Mouse (Mus musculus) liver, adult (tissue): ENCODE measurements around the gene Rdh8.

Experiments used
- GATA4 ChIP-seq: IDR thresholded peaks from 2 replicates; pipeline ENCODE4 v1.6.1; 2014; ENCODE audit warnings: mild to moderate bottlenecking, low read length; ENCODE audit not compliant: insufficient replicate concordance

Rdh8 gene

GRCm38 (mm10) chr9:20869246-20869645, 50.9 kb downstream of the Rdh8 start:
- no peak for TF ChIP-seq GATA4

GRCm38 (mm10) chr9:20870211-20871173, 52.2 kb downstream of the Rdh8 start:
- TF ChIP-seq GATA4, result no peak

DNA sequence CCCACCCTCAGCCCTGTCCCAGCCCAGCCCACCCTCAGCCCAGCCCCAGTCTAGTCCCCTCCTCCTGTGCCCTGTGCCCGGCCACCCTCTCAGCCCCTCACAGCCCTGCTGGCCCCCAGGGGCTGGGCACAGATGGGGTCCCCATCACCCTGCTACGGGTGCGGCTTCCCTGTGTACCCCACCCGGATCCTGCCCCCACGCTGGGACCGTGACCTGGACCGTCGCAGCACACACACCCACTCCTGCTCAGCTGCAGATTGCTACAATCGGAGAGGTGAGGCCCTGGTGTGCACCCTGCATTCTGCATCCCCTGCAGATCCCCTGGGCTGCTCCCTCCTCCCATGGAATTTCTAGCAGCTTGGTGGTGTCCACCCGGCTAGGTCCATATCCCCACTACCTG, 54.7 kb downstream of the Rdh8 start:
- TF ChIP-seq GATA4, result no peak

DNA sequence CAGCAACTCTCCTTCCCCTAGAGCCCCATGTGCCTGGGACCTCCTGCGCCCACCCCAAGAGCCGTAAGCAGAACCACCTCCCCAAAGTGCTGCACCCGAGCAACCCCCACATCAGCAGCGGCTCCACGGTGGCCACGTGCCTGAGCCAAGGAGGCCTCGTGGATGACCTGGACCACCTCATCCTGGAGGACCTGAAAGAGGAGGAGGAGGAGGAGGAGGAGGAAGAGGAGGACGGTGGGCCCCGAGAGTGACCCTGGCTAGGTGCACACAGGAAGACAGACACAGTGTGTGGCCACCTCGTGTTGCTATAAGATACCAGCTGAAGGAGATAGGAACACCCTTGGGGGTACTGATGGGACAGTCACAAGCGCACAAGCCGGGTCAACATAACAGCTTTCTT, 55.2 kb downstream of the Rdh8 start:
- TF ChIP-seq GATA4, result no peak

GRCm38 (mm10) chr9:20875021-20875790, 56.9 kb downstream of the Rdh8 start:
- no peak for TF ChIP-seq GATA4
